Mouse (Mus musculus): ENCODE data around the gene Gp1bb. TPM values are rescaled to one million over a fixed set of nuclear protein-coding genes. Genes with fewer than 3 reads are reported as not detected.

Gene Gp1bb
- polyA plus RNA-seq, 1 experiment from 2014 or later, result 0.36 TPM

GRCm38 (mm10) chr16:18636401-18636800 is 14.2 kb upstream of the Gp1bb start:
- 87% methylated on average over 5 of the region's 5 CpGs for WGBS (ENCODE audit: missing documents)
- Histone ChIP-seq H3K27ac (no peak overlapping the region), H3K36me3 (ENCODE audit: inconsistent target) (no peaks in the 10 kb centered on the region), H3K79me2 (ENCODE audit: inconsistent target) (no peaks in the 10 kb centered on the region), H3K4me3 (ENCODE audit: inconsistent target) (no peak overlapping the region)

GRCm38 (mm10) chr16:18633333-18633732 is 11.1 kb upstream of the Gp1bb start:
- no peaks in the 10 kb centered on the region for H3K79me2 ChIP-seq (ENCODE audit: inconsistent target)
- 46% methylated on average over 1 of the region's 1 CpGs for WGBS (ENCODE audit: missing documents)
- H3K36me3 ChIP-seq (ENCODE audit: inconsistent target), result no peaks in the 10 kb centered on the region
- H3K4me3 ChIP-seq (ENCODE audit: inconsistent target), result no peak overlapping the region
- H3K27ac ChIP-seq, result no peak overlapping the region

- Histone ChIP-seq H3K36me3 (ENCODE audit: inconsistent target) (no peaks in the 10 kb centered on the region), H3K4me3 (ENCODE audit: inconsistent target) (no peak overlapping the region), H3K79me2 (ENCODE audit: inconsistent target) (no peaks in the 10 kb centered on the region), H3K27ac (no peak overlapping the region)
- WGBS (ENCODE audit: missing documents), result 78% methylated on average over 2 of the region's 2 CpGs
These were observed 10.6 kb upstream of the Gp1bb start for GRCm38 (mm10) chr16:18632816-18633215.

- Histone ChIP-seq H3K4me3 (ENCODE audit: inconsistent target) (no peak overlapping the region), H3K36me3 (ENCODE audit: inconsistent target) (no peaks in the 10 kb centered on the region), H3K79me2 (ENCODE audit: inconsistent target) (no peaks in the 10 kb centered on the region), H3K27ac (no peak overlapping the region)
- WGBS (ENCODE audit: missing documents), result 30% methylated on average over 3 of the region's 3 CpGs
These were observed 9.9 kb upstream of the Gp1bb start for GRCm38 (mm10) chr16:18632059-18632458.

- 65% methylated on average over 7 of the region's 7 CpGs for WGBS (ENCODE audit: missing documents)
- H3K4me3 ChIP-seq (ENCODE audit: inconsistent target), result no peak overlapping the region
- H3K79me2 ChIP-seq (ENCODE audit: inconsistent target), result no peaks in the 10 kb centered on the region
- H3K27ac ChIP-seq, result no peak overlapping the region
- H3K36me3 ChIP-seq (ENCODE audit: inconsistent target), result no peaks in the 10 kb centered on the region
These were observed 8.9 kb upstream of the Gp1bb start for GRCm38 (mm10) chr16:18631141-18631540.

GRCm38 (mm10) chr16:18630291-18630690 is 8.1 kb upstream of the Gp1bb start:
- H3K4me3 ChIP-seq (ENCODE audit: inconsistent target), result no peak overlapping the region
- H3K79me2 ChIP-seq (ENCODE audit: inconsistent target), result no peaks in the 10 kb centered on the region
- 66% methylated on average over 4 of the region's 5 CpGs for WGBS (ENCODE audit: missing documents)
- H3K27ac ChIP-seq, result no peak overlapping the region
- no peaks in the 10 kb centered on the region for H3K36me3 ChIP-seq (ENCODE audit: inconsistent target)

GRCm38 (mm10) chr16:18629390-18630231 is 7.4 kb upstream of the Gp1bb start, which contains the start of gene Sept5:
Gene Sept5 (minus strand): TSS chr16:18629954.
- H3K4me3 ChIP-seq (ENCODE audit: inconsistent target), result no peak within 1 kb of the TSS
- H3K79me2 ChIP-seq (ENCODE audit: inconsistent target), result no peaks in the 10 kb centered on the region
- H3K36me3 ChIP-seq (ENCODE audit: inconsistent target), result no peaks in the 10 kb centered on the region
- 1% methylated on average over 65 of the region's 93 CpGs for whole genome bisulfite sequencing (ENCODE audit: missing documents)
- no peak within 1 kb of the TSS for H3K27ac ChIP-seq

- Histone ChIP-seq H3K79me2 (ENCODE audit: inconsistent target) (no peaks in the 10 kb centered on the region), H3K4me3 (ENCODE audit: inconsistent target) (no peak overlapping the region), H3K27ac (no peak overlapping the region), H3K36me3 (ENCODE audit: inconsistent target) (no peaks in the 10 kb centered on the region)
- WGBS (ENCODE audit: missing documents), result 39% methylated on average over 2 of the region's 2 CpGs
These were observed 6.7 kb upstream of the Gp1bb start for GRCm38 (mm10) chr16:18628948-18629340.

- Histone ChIP-seq H3K79me2 (ENCODE audit: inconsistent target) (no peaks in the 10 kb centered on the region), H3K36me3 (ENCODE audit: inconsistent target) (no peaks in the 10 kb centered on the region), H3K4me3 (ENCODE audit: inconsistent target) (no peak overlapping the region), H3K27ac (no peak overlapping the region)
- 94% methylated on average over 7 of the region's 7 CpGs for WGBS (ENCODE audit: missing documents)
These were observed 6.2 kb upstream of the Gp1bb start for GRCm38 (mm10) chr16:18628206-18628947.

GRCm38 (mm10) chr16:18627163-18627562 is 5.0 kb upstream of the Gp1bb start:
- Histone ChIP-seq H3K4me3 (ENCODE audit: inconsistent target) (no peak overlapping the region), H3K36me3 (ENCODE audit: inconsistent target) (no peaks in the 10 kb centered on the region), H3K27ac (no peak overlapping the region), H3K79me2 (ENCODE audit: inconsistent target) (no peaks in the 10 kb centered on the region)
- WGBS (ENCODE audit: missing documents), result 69% methylated on average over 3 of the region's 3 CpGs

GRCm38 (mm10) chr16:18626376-18626878 is 4.2 kb upstream of the Gp1bb start, which contains the start of gene Gm49601:
Gene Gm49601 (minus strand): TSS chr16:18626427.
- no peaks in the 10 kb centered on the region for H3K36me3 ChIP-seq (ENCODE audit: inconsistent target)

GRCm38 (mm10) chr16:18625791-18626311 is 3.6 kb upstream of the Gp1bb start:
- no peak overlapping the region for H3K27ac ChIP-seq
- H3K4me3 ChIP-seq (ENCODE audit: inconsistent target), result no peak overlapping the region
- H3K36me3 ChIP-seq (ENCODE audit: inconsistent target), result no peaks in the 10 kb centered on the region
- 10% methylated on average over 26 of the region's 26 CpGs for WGBS (ENCODE audit: missing documents)
- no peaks in the 10 kb centered on the region for H3K79me2 ChIP-seq (ENCODE audit: inconsistent target)

More at GRCm38 (mm10) chr16:18626376-18626878, 4.2 kb upstream of the Gp1bb start, which contains the start of gene Gm49601:
- H3K4me3 ChIP-seq (ENCODE audit: inconsistent target), result no peak within 1 kb of the TSS
- H3K27ac ChIP-seq, result no peak within 1 kb of the TSS
- H3K79me2 ChIP-seq (ENCODE audit: inconsistent target), result no peaks in the 10 kb centered on the region
- WGBS (ENCODE audit: missing documents), result under 1% methylated on average over 65 of the region's 65 CpGs

- 40% methylated on average over 12 of the region's 14 CpGs for WGBS (ENCODE audit: missing documents)
These were observed 2.9 kb upstream of the Gp1bb start for GRCm38 (mm10) chr16:18625097-18625496.

GRCm38 (mm10) chr16:18624641-18625040 is 2.4 kb upstream of the Gp1bb start:
- H3K79me2 ChIP-seq (ENCODE audit: inconsistent target), result no peaks in the 10 kb centered on the region
- H3K27ac ChIP-seq, result no peak overlapping the region
- H3K4me3 ChIP-seq (ENCODE audit: inconsistent target), result no peak overlapping the region
- WGBS (ENCODE audit: missing documents), result 36% methylated on average over 14 of the region's 15 CpGs
- no peaks in the 10 kb centered on the region for H3K36me3 ChIP-seq (ENCODE audit: inconsistent target)

More at GRCm38 (mm10) chr16:18625097-18625496, 2.9 kb upstream of the Gp1bb start:
- H3K36me3 ChIP-seq (ENCODE audit: inconsistent target), result no peaks in the 10 kb centered on the region
- no peak overlapping the region for H3K4me3 ChIP-seq (ENCODE audit: inconsistent target)
- H3K79me2 ChIP-seq (ENCODE audit: inconsistent target), result no peaks in the 10 kb centered on the region
- H3K27ac ChIP-seq, result no peak overlapping the region

All from macrophage (primary cell).